Mouse (Mus musculus) lung, embryonic 16.5 days (tissue): ENCODE data around the gene Hibadh. TPM values are rescaled to one million over a fixed set of nuclear protein-coding genes. Genes with fewer than 3 reads are reported as not detected.

Experiments used
- ATAC-seq: fragments of 200-750 bp; cut with Nextera tagmentation; 2 replicates; pipeline ENCODE4 v1.8.0; 2017; ENCODE audit warnings: low read depth, mild to moderate bottlenecking, moderate library complexity
- H3K27ac ChIP-seq: fragments of 300-500 bp; sonication (generic); 2 replicates; pipeline ENCODE4 v1.5.1; 2014; ENCODE audit warnings: mild to moderate bottlenecking, control low read depth, low read length
- H3K27me3 ChIP-seq: fragments of 300-500 bp; sonication (generic); 2 replicates; pipeline ENCODE4 v1.6.1; 2014; ENCODE audit warnings: low read depth, low read length, mixed read lengths; ENCODE audit not compliant: control insufficient read depth, insufficient read depth
- H3K36me3 ChIP-seq: fragments of 300-500 bp; sonication (generic); 2 replicates; pipeline ENCODE4 v1.6.1; 2014; ENCODE audit warnings: low read length; ENCODE audit not compliant: control insufficient read depth, insufficient read depth
- H3K4me1 ChIP-seq: fragments of 300-500 bp; sonication (generic); replicated peaks from 2 replicates; pipeline ENCODE4 v1.6.1; 2014; ENCODE audit warnings: low read length, mixed read lengths; ENCODE audit not compliant: control insufficient read depth, insufficient read depth
- H3K4me2 ChIP-seq: fragments of 300-500 bp; sonication (generic); 2 replicates; pipeline ENCODE4 v1.6.1; 2014; ENCODE audit warnings: low read depth, low read length, control low read depth
- H3K4me3 ChIP-seq: fragments of 300-500 bp; sonication (generic); 2 replicates; pipeline ENCODE4 v1.5.1; 2014; ENCODE audit warnings: mild to moderate bottlenecking, low read length, control low read depth
- H3K9ac ChIP-seq: fragments of 300-500 bp; sonication (generic); 2 replicates; pipeline ENCODE4 v1.6.1; 2014; ENCODE audit warnings: low read length, control low read depth
- H3K9me3 ChIP-seq: fragments of 300-500 bp; sonication (generic); 2 replicates; pipeline ENCODE4 v1.6.1; 2016; ENCODE audit warnings: low read length; ENCODE audit not compliant: control insufficient read depth
- whole genome bisulfite sequencing: fragments of 180-500 bp; shearing (Covaris S2); extraction: QIAGEN DNeasy Blood & Tissue Kit; methylation state at CpG from one replicate; pipeline ENCODE4 v1.1.7; 2014; 5-methylcytosine and 5-hydroxymethylcytosine counted together
- polyA plus RNA-seq: library from polyadenylated mRNA; unstranded; fragments of >200 nt; fragmentation: Nextera tagmentation; extraction: Ambion mirVana; gene quantifications from 2 replicates; pipeline ENCODE4 v1.2.1, GENCODE M21; 2015

Hibadh gene
- polyA plus RNA-seq, 1 experiment from 2014 or later, result 107 TPM

DNA sequence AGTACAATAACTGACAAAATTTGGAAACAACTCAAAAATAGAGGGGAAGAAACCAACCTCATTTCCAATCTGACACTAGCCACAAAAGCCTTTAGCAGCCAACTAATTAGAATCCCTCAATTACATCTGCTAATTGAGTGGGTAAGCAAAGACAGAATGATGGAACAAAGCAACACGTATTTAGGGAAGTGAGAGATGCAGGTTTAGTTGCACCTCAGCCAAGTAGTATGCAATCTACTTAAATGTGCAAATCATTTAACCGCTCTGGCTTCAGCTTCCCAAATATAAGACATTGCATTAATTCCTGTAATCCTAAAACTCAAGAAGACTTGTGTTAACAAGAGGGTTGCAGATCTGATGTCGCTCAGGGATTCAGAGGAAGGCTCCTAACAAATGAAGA lies 16.4 kb downstream of the Hibadh start:
- H3K4me2 ChIP-seq, result no peak overlapping the region
- 90% methylated on average over 3 of the region's 3 CpGs for WGBS
- H3K9me3 ChIP-seq, result no peaks in the 10 kb centered on the region

DNA sequence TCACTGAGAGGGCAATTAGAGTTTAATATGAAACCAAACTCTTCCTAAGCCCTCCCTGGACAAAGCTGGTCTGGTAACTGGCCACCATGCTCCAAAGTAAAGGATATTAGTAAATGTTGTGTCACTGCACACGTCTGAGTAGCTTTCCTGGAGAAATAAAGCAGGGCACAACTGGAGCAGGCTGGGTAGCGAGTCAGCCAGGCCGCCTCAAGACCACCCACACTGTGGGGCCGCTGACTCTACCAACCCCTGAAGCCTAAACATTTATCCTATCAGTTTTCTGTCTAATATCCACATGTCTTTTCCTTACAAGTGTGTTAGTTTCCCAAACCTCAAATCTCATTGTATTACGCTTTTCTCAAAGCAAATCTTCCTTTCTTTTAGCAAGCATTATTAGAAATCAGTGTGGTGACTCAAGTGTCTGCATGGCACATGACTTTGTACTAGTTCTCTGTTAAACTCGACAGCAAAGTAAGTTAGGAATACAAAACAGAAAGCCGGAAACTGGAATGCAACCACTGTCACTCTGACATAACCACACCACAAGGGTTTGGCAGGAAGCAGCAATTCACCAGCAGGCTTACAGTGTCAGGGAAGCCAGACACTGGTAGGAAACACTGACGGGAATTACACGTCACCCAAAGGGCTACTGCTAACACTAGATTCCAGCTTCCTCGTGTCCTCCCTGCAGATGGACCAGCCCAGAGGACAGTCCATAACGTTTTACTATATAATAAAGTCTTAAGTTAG lies 18.3 kb downstream of the Hibadh start:
- Histone ChIP-seq H3K27ac (peak overlapping the region; percentile 22; the same call in 1 of the 2 replicates), H3K4me3 (no peak overlapping the region), H3K4me2 (0 out of 2 replicates have a peak overlapping the region, but pooled peaks have one; percentile 6), H3K9me3 (no peaks in the 10 kb centered on the region), H3K4me1 (peaks cover 6% of the 10 kb centered on the region), H3K9ac (no peak overlapping the region), H3K36me3 (peaks cover 4% of the 10 kb centered on the region; the same call in 1 of the 2 replicates), H3K27me3 (no peaks in the 10 kb centered on the region)
- peak; percentile 80 for ATAC-seq
- 32% methylated on average over 11 of the region's 11 CpGs for WGBS

More for the DNA sequence above, 16.4 kb downstream of the Hibadh start:
- H3K4me1 ChIP-seq, result peaks cover 6% of the 10 kb centered on the region
- no peak overlapping the region for H3K27ac ChIP-seq
- no peak overlapping the region for H3K9ac ChIP-seq
- no peak for ATAC-seq
- H3K36me3 ChIP-seq, result peaks cover 2% of the 10 kb centered on the region; the same call in 1 of the 2 replicates
- no peaks in the 10 kb centered on the region for H3K27me3 ChIP-seq
- H3K4me3 ChIP-seq, result no peak overlapping the region

DNA sequence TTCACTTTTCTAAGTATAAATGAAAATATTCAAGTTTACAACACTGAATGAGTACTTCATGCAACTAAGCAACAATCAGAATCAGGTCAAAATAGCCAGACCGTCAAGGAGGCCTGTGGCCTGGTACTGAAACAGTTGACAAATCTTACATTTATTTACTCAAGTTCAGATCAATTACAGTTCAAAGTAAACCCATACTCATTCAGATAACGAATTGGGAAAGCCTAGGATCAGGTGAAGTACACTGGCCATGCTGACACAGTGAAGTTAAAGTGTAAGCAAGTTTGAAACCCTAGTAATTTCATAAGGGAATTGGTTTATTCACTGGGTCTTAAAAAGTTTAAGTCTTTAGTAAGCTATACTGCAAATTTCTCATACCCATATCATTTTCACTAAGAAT lies 20.1 kb downstream of the Hibadh start:
- H3K4me1 ChIP-seq, result peaks cover 6% of the 10 kb centered on the region
- no peak overlapping the region for H3K4me3 ChIP-seq
- peaks cover 4% of the 10 kb centered on the region; the same call in 1 of the 2 replicates for H3K36me3 ChIP-seq
- H3K4me2 ChIP-seq, result no peak overlapping the region
- H3K9me3 ChIP-seq, result no peaks in the 10 kb centered on the region
- H3K9ac ChIP-seq, result no peak overlapping the region
- no peak overlapping the region for H3K27ac ChIP-seq
- no peaks in the 10 kb centered on the region for H3K27me3 ChIP-seq
- WGBS, result 57% methylated on average over 2 of the region's 2 CpGs
- ATAC-seq, result no peak

DNA sequence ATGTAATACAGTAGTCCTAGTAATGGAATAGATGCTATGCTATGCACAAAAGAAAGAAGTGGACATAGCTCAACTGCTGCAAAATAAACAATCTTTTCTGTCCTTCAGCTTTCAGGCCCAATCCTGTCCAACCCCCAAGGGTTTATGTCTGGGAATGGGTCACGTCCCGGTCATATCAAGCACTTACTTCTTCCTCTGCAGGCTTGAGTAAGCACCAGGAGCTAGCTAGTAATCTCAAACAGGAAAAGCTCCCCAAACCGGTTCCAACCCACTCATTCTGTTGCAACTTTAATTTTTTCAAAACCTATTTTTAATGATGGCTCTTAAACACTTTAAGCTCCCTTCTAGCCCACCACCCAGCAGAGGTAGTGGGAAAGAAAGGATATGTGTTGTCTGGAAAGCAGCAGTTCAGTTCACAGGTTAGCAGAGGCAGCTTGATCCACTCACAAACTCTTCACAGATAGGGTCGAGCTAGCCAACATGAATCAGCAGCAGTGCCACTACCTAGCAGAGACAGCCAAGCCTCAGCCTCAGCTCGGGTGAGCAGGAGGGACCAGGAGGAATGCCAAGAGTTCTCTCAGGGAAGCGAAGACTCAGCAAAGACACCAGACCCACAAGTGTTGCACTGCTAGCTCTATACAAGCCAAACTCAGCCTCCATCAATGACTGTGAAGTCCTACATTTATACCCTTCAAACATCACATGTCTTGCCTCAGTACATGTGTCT lies 30.4 kb downstream of the Hibadh start:
- no peak overlapping the region for H3K4me3 ChIP-seq
- H3K9me3 ChIP-seq, result no peaks in the 10 kb centered on the region
- no peaks in the 10 kb centered on the region for H3K36me3 ChIP-seq
- no peak overlapping the region for H3K9ac ChIP-seq
- H3K27me3 ChIP-seq, result no peaks in the 10 kb centered on the region
- WGBS, result 36% methylated on average over 6 of the region's 6 CpGs
- peak overlapping the region; percentile 92 for H3K27ac ChIP-seq
- ATAC-seq, result peak; percentile 93
- peaks cover 16% of the 10 kb centered on the region for H3K4me1 ChIP-seq
- H3K4me2 ChIP-seq, result peak overlapping the region; percentile 31

DNA sequence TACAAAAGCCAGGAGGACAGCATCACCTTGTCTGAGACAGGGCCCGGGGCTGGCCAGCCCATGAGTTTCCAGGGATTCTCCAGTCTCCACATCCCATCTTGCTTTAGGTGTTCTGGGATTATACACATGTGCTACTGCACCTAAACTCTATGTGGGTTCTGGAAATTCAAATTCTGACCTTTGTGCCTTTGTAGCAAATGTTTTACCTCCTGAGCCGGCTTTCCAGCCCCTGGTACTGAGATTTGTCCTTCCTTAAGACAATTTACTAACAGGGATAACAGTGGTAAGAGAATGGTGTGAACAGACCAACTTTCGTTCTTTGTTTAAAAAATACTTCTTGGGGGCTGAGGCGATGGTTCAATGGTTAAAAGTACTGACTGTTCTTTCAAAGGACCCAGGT lies 32.1 kb downstream of the Hibadh start:
- WGBS, result 68% methylated on average over 4 of the region's 4 CpGs
- Histone ChIP-seq H3K27ac (0 out of 2 replicates have a peak overlapping the region, but pooled peaks have one; percentile 5), H3K36me3 (no peaks in the 10 kb centered on the region)

DNA sequence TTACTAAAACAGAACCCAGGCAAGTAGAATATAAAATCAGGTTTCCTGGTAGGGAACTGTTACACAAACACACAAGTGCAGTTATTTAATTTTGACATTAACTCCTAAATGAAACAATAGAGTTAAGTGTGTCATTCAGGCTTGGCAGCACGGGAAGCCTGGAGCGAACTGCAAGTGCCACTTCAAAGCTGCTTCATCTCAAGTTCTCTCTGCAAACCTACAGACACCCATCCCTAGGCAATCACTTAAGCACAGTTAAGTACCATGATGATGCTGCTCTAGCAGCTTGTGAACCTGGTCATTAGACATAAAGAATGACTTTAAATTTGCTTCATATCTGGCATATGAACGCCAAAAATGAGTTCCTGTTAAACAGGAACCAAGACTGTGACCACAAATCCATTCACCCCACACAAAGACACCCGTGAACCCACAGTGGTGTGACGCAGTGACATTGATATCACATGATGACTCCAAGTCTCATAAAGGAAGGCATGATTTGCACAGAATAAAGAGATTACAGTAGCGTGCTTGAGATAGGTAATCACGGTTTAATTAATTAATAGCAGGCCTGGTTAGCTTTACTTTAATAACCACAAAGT lies 33.3 kb downstream of the Hibadh start:
- WGBS, result 65% methylated on average over 7 of the region's 7 CpGs
- Histone ChIP-seq H3K9me3 (no peaks in the 10 kb centered on the region), H3K27ac (peak overlapping the region; percentile 17; the same call in 1 of the 2 replicates), H3K27me3 (no peaks in the 10 kb centered on the region), H3K4me1 (peaks cover 18% of the 10 kb centered on the region), H3K4me2 (no peak overlapping the region), H3K9ac (no peak overlapping the region), H3K36me3 (no peaks in the 10 kb centered on the region), H3K4me3 (no peak overlapping the region)
- 0 out of 2 replicates have a peak, but pooled peaks have one; percentile 53 for ATAC-seq

More for the DNA sequence above, 32.1 kb downstream of the Hibadh start:
- Histone ChIP-seq H3K4me1 (peaks cover 16% of the 10 kb centered on the region), H3K27me3 (no peaks in the 10 kb centered on the region), H3K9ac (no peak overlapping the region), H3K9me3 (no peaks in the 10 kb centered on the region), H3K4me3 (no peak overlapping the region), H3K4me2 (no peak overlapping the region)
- no peak for ATAC-seq

DNA sequence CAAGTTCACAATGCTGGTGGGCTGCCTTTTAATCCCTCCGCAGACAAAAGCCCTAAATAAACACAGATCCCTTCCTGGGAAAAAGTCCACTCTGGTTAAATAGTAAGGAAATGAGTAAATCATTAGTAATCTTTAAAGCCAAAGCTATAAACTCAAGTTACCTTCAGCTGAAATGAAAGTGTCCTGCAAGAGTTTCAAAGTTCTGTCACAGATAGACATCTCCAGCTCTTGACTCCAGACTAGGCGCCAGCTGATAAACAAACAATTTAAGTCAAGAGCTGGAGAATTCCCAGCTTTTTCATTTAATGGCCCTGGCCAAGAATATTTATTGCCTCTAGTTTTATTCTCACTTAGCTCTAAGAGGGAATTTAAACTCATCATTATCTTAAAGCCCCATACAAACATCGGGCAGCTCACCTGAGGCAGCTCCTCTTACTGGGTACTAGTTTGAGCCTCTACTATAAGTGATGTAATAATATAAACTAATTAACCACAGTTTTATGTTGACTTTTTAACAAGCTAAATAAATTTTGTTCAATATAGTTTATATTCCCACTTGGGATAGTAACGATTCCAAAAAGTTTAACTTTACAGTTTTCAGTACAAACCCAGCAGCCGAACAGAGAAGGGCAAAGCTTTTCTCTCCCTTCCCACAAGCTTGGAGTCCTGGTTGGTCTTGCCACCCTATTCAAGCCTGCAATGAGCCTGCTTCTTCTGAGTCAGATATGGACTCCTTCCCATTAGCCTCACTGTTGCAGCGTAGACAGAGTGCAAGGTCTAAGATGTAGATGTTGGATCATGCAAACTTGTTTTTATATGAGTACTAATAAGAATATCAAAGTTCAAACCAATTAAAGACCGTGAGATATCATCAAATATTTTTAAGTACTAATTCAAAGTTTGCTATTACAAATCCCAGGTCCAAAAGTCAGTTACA lies 38.2 kb downstream of the Hibadh start:
- 49% methylated on average over 7 of the region's 7 CpGs for WGBS
- H3K27me3 ChIP-seq, result no peaks in the 10 kb centered on the region
- no peak overlapping the region for H3K27ac ChIP-seq
- H3K9me3 ChIP-seq, result no peaks in the 10 kb centered on the region
- H3K4me2 ChIP-seq, result no peak overlapping the region
- H3K9ac ChIP-seq, result no peak overlapping the region
- no peaks in the 10 kb centered on the region for H3K36me3 ChIP-seq
- H3K4me1 ChIP-seq, result peaks cover 9% of the 10 kb centered on the region; the same call in 1 of the 2 replicates
- no peak for ATAC-seq
- no peak overlapping the region for H3K4me3 ChIP-seq

DNA sequence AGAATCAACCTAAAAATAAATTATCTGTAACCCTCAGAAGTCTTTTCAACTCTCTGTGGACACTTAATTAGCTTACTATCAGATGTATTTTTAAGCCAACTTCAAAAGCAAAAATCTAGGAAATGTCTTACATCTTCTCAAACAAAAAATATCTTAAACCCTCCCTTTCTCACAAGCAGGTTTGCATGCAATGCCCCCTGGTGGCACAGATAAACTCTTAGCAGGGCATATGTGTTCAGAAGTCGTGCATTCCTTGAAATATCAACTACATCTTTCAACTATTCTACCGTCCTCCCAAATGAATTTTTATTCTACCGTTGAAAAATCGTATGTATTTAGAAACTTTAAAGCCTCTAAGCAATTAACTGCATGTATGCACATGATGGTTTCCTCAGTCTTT lies 39.1 kb downstream of the Hibadh start:
- H3K4me2 ChIP-seq, result no peak overlapping the region
- no peak overlapping the region for H3K27ac ChIP-seq
- WGBS, result 24% methylated on average over 4 of the region's 4 CpGs
- no peaks in the 10 kb centered on the region for H3K9me3 ChIP-seq
- no peak overlapping the region for H3K4me3 ChIP-seq
- no peak overlapping the region for H3K9ac ChIP-seq
- H3K36me3 ChIP-seq, result no peaks in the 10 kb centered on the region
- H3K4me1 ChIP-seq, result peaks cover 6% of the 10 kb centered on the region; the same call in 1 of the 2 replicates
- no peak for ATAC-seq
- no peaks in the 10 kb centered on the region for H3K27me3 ChIP-seq
